Mouse (Mus musculus): ENCODE results near the gene Vmn2r86. TPM values are rescaled to one million over a fixed set of nuclear protein-coding genes. Genes with fewer than 3 reads are reported as not detected.

Vmn2r86 gene
- polyA plus RNA-seq, 1 experiment from 2014 or later, result 0.03 TPM

Other genes starting within 250 kb of the Vmn2r86 start
- gene Olfr827, start 241.6 kb downstream of the Vmn2r86 start, polyA plus RNA-seq (2016; fragmentation: Nextera tagmentation; extraction: Ambion mirVana), result not detected in 2 replicates
- 5.1 and 5.7 TPM in 2 replicates for gene Neurod4, start 175.8 kb downstream of the Vmn2r86 start, polyA plus RNA-seq (2016; fragmentation: Nextera tagmentation; extraction: Ambion mirVana)
- gene Tespa1, start 133.2 kb downstream of the Vmn2r86 start, polyA plus RNA-seq (2016; fragmentation: Nextera tagmentation; extraction: Ambion mirVana), result not detected in 2 replicates
- gene Vmn2r84, start 61.7 kb downstream of the Vmn2r86 start, polyA plus RNA-seq (2016; fragmentation: Nextera tagmentation; extraction: Ambion mirVana), result not detected in 2 replicates
- not detected in 2 replicates for gene Vmn2r85, start 26.3 kb downstream of the Vmn2r86 start, polyA plus RNA-seq (2016; fragmentation: Nextera tagmentation; extraction: Ambion mirVana)
- 0.05 and 0.10 TPM in 2 replicates for gene Vmn2r87, start 41.3 kb upstream of the Vmn2r86 start, polyA plus RNA-seq (2016; fragmentation: Nextera tagmentation; extraction: Ambion mirVana)